Comparison of ENCODE assay signal across 16 mouse cellular contexts in the genomic region with DNA sequence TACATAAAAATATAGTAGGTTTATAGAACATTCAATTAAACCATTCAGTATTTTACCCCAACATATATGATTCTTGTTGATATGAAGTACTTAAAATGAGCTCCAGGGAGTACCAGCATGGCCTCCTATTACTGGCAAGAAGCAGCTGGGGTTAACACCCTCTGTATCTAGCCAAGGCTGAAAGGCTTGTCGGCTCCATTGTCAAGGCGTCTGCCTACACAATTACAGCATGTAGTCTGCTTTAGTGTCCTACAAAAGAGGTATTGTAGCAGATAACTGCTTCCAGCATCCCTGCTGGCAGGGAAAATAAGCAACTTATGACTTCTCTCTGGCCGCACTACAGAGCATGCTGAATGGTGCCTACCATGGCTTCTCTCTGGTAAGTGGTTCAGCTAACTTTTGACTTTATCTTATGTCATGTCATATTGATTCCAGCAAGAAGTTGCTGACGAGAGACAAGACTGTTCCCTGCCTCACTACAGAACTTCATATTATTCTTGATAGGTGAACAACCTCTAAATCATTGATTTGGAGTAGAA.
DNase-seq lines count a peak whose midpoint lies in the region; ATAC-seq lines count a peak whose summit lies in the region.
"Had no signal": no experiment of that assay in that cellular context is flagged by ENCODE, and none has a peak within 500 bp of the region (broad histone marks: within the 10 kb centered on the region; RNA-seq: fewer than 3 reads in every experiment).

No protein-coding gene starts in this region.

- DNase-seq in neural tube, embryonic 11.5 days (ENCODE audit: low spot score), result peak; percentile 21
- DNase-seq in neural tube, embryonic 10.5 days (ENCODE audit: extremely low spot score, low spot score), result no peak
- DNase-seq in brain, embryonic 18.5 days (ENCODE audit: low read depth, low spot score), result peak; percentile 10
- no peak for DNase-seq in hindbrain, embryonic 14.5 days (ENCODE audit: low spot score)
- DNase-seq in retina, postnatal 1 day, result peak; percentile 68
- DNase-seq in right cerebral cortex, postnatal 36 days (ENCODE audit: low spot score in 2 of 2), result no peak
- DNase-seq in heart, postnatal 4 days, result no peak
- DNase-seq: adrenal gland, postnatal 14 days; cerebellum, adult 11 months; kidney, postnatal 36 days; lung, adult 18-20 months; right cerebral cortex, postnatal 4 days; thymus, postnatal 36 days had no signal

- H3K9me3 ChIP-seq in neural tube, embryonic 11.5 days (ENCODE audit: control insufficient read depth, low read length), result no peaks in the 10 kb centered on the region
- H3K9me3 ChIP-seq in hindbrain, embryonic 14.5 days (ENCODE audit: control insufficient read depth, low read length), result no peaks in the 10 kb centered on the region

- no peaks in the 10 kb centered on the region for H3K27me3 ChIP-seq in neural tube, embryonic 11.5 days (ENCODE audit: control insufficient read depth, insufficient read depth, low read length)
- peaks cover 11% of the 10 kb centered on the region for H3K27me3 ChIP-seq in hindbrain, embryonic 14.5 days (ENCODE audit: control insufficient read depth, insufficient read depth, low read length)
- H3K27me3 ChIP-seq: Patski had no signal

- H3K9ac ChIP-seq in neural tube, embryonic 11.5 days (ENCODE audit: low read length), result no peak overlapping the region
- no peak overlapping the region for H3K9ac ChIP-seq in hindbrain, embryonic 14.5 days

- H3K4me3 ChIP-seq in neural tube, embryonic 11.5 days (ENCODE audit: low read depth, low read length), result no peak overlapping the region
- no peak overlapping the region for H3K4me3 ChIP-seq in hindbrain, embryonic 14.5 days (replicated peaks; ENCODE audit: low read length)

- no peaks in the 10 kb centered on the region for H3K36me3 ChIP-seq in neural tube, embryonic 11.5 days (ENCODE audit: control insufficient read depth, insufficient read depth, low read length)
- H3K36me3 ChIP-seq in hindbrain, embryonic 14.5 days (replicated peaks; ENCODE audit: control insufficient read depth, insufficient read depth), result no peaks in the 10 kb centered on the region

- no peaks in the 10 kb centered on the region for H3K4me1 ChIP-seq in neural tube, embryonic 11.5 days (ENCODE audit: control insufficient read depth, insufficient read depth, low read length)
- no peaks in the 10 kb centered on the region for H3K4me1 ChIP-seq in hindbrain, embryonic 14.5 days (replicated peaks; ENCODE audit: control insufficient read depth, insufficient read depth, low read length)

- WGBS in neural tube, embryonic 11.5 days, result 36% methylated on average over 4 of the region's 4 CpGs
- WGBS in hindbrain, embryonic 14.5 days, result 15% methylated on average over 4 of the region's 4 CpGs

- ATAC-seq in neural tube, embryonic 11.5 days (ENCODE audit: insufficient read depth, low FRiP score, low TSS enrichment), result peak; percentile 64; the same call in 1 of the 2 replicates
- peak; percentile 46; the same call in 1 of the 2 replicates for ATAC-seq in hindbrain, embryonic 14.5 days (ENCODE audit: low FRiP score)
- ATAC-seq: CD4-positive, CD25-positive, alpha-beta regulatory T cell, adult 4 months; intestine, postnatal 0 days; Patski had no signal

- H3K4me2 ChIP-seq in neural tube, embryonic 11.5 days (ENCODE audit: low read depth), result no peak overlapping the region
- no peak overlapping the region for H3K4me2 ChIP-seq in hindbrain, embryonic 14.5 days (replicated peaks)

- no peak overlapping the region for H3K27ac ChIP-seq in neural tube, embryonic 11.5 days (ENCODE audit: low read depth, low read length)
- no peak overlapping the region for H3K27ac ChIP-seq in hindbrain, embryonic 14.5 days

Comparison
In these comparisons a context has a peak if more than half of its experiments do, and no peak if none do; other contexts are left out.
1. DNase-seq: peak in neural tube, embryonic 11.5 days (single experiment), brain, embryonic 18.5 days (single experiment) and retina, postnatal 1 day (single experiment); none in neural tube, embryonic 10.5 days (single experiment), hindbrain, embryonic 14.5 days (single experiment), right cerebral cortex, postnatal 36 days (0 of 2) and heart, postnatal 4 days (single experiment).